Mouse (Mus musculus) intestine, embryonic 14.5 days (tissue): ENCODE measurements around the gene Mpv17l2. TPM values are rescaled to one million over a fixed set of nuclear protein-coding genes. Genes with fewer than 3 reads are reported as not detected.
A peak's percentile ranks its signal among the peaks of the same experiment; 100 is the strongest.

Source experiments
- ATAC-seq: fragments of 200-750 bp; cut with Nextera tagmentation; replicated peaks from 2 replicates; pipeline ENCODE4 v1.8.0; 2017; ENCODE audit warnings: low read depth, moderate number of reproducible peaks, moderate TSS enrichment, moderate library complexity; ENCODE audit not compliant: low FRiP score, low TSS enrichment
- DNase-seq: peaks from one replicate; pipeline ENCODE4 v3.0.0-alpha.2; 2018; ENCODE audit warnings: low spot score
- H3K27ac ChIP-seq: fragments of 300-500 bp; sonication (generic); 2 replicates; pipeline ENCODE4 v1.5.1; 2014; ENCODE audit warnings: low read depth, mild to moderate bottlenecking, control low read depth
- H3K27me3 ChIP-seq: fragments of 300-500 bp; sonication (generic); replicated peaks from 2 replicates; pipeline ENCODE4 v1.6.1; 2014; ENCODE audit warnings: low read length, control low read depth; ENCODE audit not compliant: control insufficient read depth, insufficient read depth
- H3K36me3 ChIP-seq: fragments of 300-500 bp; sonication (generic); 2 replicates; pipeline ENCODE4 v1.6.1; 2014; ENCODE audit warnings: low read length, control low read depth; ENCODE audit not compliant: control insufficient read depth, insufficient read depth
- H3K4me1 ChIP-seq: fragments of 300-500 bp; sonication (generic); replicated peaks from 2 replicates; pipeline ENCODE4 v1.6.1; 2014; ENCODE audit warnings: low read length, control low read depth, mixed read lengths; ENCODE audit not compliant: control insufficient read depth, insufficient read depth
- H3K4me2 ChIP-seq: fragments of 300-500 bp; sonication (generic); 2 replicates; pipeline ENCODE4 v1.6.1; 2014; ENCODE audit warnings: low read length
- H3K4me3 ChIP-seq: fragments of 300-500 bp; sonication (generic); 2 replicates; pipeline ENCODE4 v1.5.1; 2014; ENCODE audit warnings: low read depth, low read length, control low read depth, mixed read lengths
- H3K9ac ChIP-seq: fragments of 300-500 bp; sonication (generic); 2 replicates; pipeline ENCODE4 v1.6.1; 2014; ENCODE audit warnings: mild to moderate bottlenecking, low read length
- H3K9me3 ChIP-seq: fragments of 300-500 bp; sonication (generic); 2 replicates; pipeline ENCODE4 v1.6.1; 2016; ENCODE audit warnings: low read length, control low read depth; ENCODE audit not compliant: control insufficient read depth
- WGBS: fragments of 180-500 bp; shearing (Covaris S2); extraction: QIAGEN DNeasy Blood & Tissue Kit; methylation state at CpG from one replicate; pipeline ENCODE4 v1.1.7; 2014; 5-methylcytosine and 5-hydroxymethylcytosine counted together
- polyA plus RNA-seq: library from polyadenylated mRNA; unstranded; fragments of >200 nt; fragmentation: Nextera tagmentation; extraction: Ambion mirVana; gene quantifications from 2 replicates; pipeline ENCODE4 v1.2.1, GENCODE M21; 2014

Mpv17l2 gene
- polyA plus RNA-seq, 1 experiment from 2014 or later = 59.9 TPM

DNA sequence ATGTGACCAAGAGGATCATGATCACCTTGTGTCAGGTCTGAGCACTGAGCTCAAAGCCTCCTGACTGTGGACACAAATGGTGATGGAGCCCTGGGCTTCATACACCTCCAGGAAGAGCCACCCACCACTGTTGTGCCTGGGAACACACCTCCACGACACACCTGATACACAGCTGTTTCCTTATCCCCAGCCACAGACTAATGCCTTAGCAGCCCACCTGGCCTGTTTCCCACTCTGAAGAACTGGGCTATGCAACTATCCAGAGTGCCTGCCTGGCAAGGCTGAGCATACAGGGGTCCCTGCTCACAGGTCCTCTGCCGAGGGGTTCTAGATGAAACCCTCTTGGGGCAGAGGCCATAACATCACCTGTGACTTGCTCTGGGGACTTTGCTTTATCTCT lies 33.5 kb upstream of the Mpv17l2 start:
- Histone ChIP-seq H3K36me3 (no peaks in the 10 kb centered on the region), H3K9ac (no peak overlapping the region), H3K4me2 (no peak overlapping the region), H3K4me3 (no peak overlapping the region), H3K9me3 (no peaks in the 10 kb centered on the region), H3K4me1 (peaks cover 20% of the 10 kb centered on the region), H3K27ac (no peak overlapping the region), H3K27me3 (peaks cover 15% of the 10 kb centered on the region)
- no peak for ATAC-seq
- 77% methylated on average over 2 of the region's 2 CpGs for WGBS
- no peak for DNase-seq

DNA sequence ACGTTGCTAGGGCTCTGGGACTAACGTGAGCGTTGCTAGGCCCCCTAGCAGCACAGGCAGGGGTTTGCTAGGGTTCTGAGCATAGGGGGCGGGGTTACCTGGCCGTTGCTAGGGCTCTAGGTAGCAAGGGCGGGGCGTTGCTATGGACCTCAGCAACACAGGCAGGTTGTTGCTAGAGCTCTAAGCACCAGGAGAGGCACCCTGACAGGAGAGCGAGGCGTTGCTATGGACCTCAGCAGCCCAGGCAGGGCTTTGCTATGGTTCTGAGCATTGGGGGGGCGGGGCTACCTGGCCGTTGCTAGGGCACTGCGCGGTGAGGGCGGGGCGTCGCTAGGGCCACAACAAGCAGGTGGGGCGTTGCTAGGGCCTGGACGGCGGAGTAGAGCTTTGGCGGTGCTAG lies 32.0 kb upstream of the Mpv17l2 start:
- no peaks in the 10 kb centered on the region for H3K36me3 ChIP-seq
- peak overlapping the region; percentile 80 for H3K9ac ChIP-seq
- H3K4me1 ChIP-seq = peaks cover 20% of the 10 kb centered on the region
- H3K4me2 ChIP-seq = peak overlapping the region; percentile 82
- H3K9me3 ChIP-seq = no peaks in the 10 kb centered on the region
- WGBS = under 1% methylated on average over 20 of the region's 20 CpGs
- peak overlapping the region; percentile 77 for H3K27ac ChIP-seq
- H3K27me3 ChIP-seq = no peaks in the 10 kb centered on the region; the same call in 1 of the 2 replicates
- ATAC-seq = peak; percentile 49
- peak; percentile 93 for DNase-seq
- peak overlapping the region; percentile 72 for H3K4me3 ChIP-seq

DNA sequence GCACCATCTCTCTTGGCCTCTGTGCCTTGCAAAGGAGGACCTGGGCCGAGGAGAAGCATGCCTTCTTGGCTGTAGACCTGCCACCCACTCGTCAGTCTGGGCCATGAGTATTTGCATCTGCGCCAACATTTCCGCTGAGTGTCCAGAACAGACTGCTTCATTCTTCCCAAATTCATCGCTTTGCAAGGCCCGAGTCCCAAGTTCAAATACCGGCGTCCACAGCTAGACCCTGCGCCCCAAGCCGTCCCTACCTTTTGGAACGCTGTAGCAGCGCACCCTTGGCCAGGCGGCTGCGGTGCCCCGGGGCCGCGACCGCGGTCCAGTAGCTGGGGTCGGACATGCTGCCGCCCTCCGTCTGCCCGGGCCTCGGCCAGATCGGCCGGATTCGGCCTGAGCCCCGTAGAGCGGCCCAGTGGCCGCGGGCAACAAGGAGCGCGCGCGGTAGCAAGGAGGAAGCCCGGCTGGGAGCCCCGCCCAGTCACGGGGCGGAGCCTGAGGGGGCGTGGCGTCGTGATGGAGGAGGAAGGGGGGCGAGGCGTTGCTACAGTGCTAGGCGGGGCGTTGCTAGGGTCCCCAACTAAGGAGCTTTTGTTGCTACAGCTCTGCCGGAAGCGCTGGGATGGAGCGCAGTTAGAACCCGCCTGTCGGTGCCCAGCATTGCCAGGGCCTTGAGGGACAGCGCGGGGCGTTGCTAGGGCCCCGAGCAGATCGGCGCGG lies 31.4 kb upstream of the Mpv17l2 start:
- Histone ChIP-seq H3K9ac (peak overlapping the region; percentile 80), H3K27ac (peak overlapping the region; percentile 77), H3K4me2 (peak overlapping the region; percentile 82), H3K27me3 (no peaks in the 10 kb centered on the region), H3K4me3 (peak overlapping the region; percentile 72), H3K4me1 (peaks cover 20% of the 10 kb centered on the region), H3K36me3 (peaks cover 5% of the 10 kb centered on the region), H3K9me3 (no peaks in the 10 kb centered on the region)
- DNase-seq (peak; percentile 99), ATAC-seq (peak; percentile 76)
- WGBS = 4% methylated on average over 58 of the region's 58 CpGs

GRCm38 (mm10) chr8:70791294-70791701 lies 30.6 kb upstream of the Mpv17l2 start:
- Histone ChIP-seq H3K27me3 (no peaks in the 10 kb centered on the region), H3K9me3 (no peaks in the 10 kb centered on the region), H3K9ac (peak overlapping the region; percentile 80), H3K27ac (no peak overlapping the region), H3K4me2 (peak overlapping the region; percentile 82), H3K36me3 (peaks cover 13% of the 10 kb centered on the region), H3K4me3 (peak overlapping the region; percentile 72), H3K4me1 (peaks cover 20% of the 10 kb centered on the region)
- ATAC-seq (no peak), DNase-seq (no peak)
- WGBS = 58% methylated on average over 7 of the region's 7 CpGs

GRCm38 (mm10) chr8:70790846-70791245 lies 30.1 kb upstream of the Mpv17l2 start:
- H3K4me1 ChIP-seq = peaks cover 20% of the 10 kb centered on the region
- ATAC-seq = no peak

DNA sequence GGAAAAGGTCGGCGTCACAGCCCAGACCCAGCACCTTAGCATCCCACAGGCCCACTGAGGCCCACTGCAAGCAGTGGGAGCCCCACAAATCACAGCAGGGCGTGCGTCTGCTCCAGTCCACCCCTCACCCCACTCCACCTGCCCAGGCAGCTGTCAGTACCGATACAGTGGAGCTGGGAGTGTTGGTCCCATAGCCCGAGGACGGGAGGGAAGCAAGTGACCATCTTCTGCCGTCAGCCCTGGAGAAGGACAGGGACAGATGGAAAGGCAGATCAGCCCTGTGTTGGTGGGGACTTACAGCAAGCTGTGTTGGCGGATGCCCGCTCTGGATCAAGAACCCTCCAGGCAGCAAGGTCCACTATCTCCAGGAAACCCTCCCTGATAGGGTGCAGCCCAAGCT lies 28.3 kb upstream of the Mpv17l2 start:
- no peak overlapping the region for H3K9ac ChIP-seq
- no peaks in the 10 kb centered on the region for H3K27me3 ChIP-seq
- no peak overlapping the region for H3K4me2 ChIP-seq
- DNase-seq (no peak), ATAC-seq (no peak)
- H3K4me1 ChIP-seq = peaks cover 20% of the 10 kb centered on the region
- H3K27ac ChIP-seq = no peak overlapping the region
- peaks cover 36% of the 10 kb centered on the region for H3K36me3 ChIP-seq
- no peak overlapping the region for H3K4me3 ChIP-seq
- 85% methylated on average over 10 of the region's 10 CpGs for WGBS
- H3K9me3 ChIP-seq = no peaks in the 10 kb centered on the region

More at GRCm38 (mm10) chr8:70790846-70791245, 30.1 kb upstream of the Mpv17l2 start:
- no peak overlapping the region for H3K4me3 ChIP-seq
- H3K36me3 ChIP-seq = peaks cover 18% of the 10 kb centered on the region
- no peak overlapping the region for H3K27ac ChIP-seq
- 0 out of 2 replicates have a peak overlapping the region, but pooled peaks have one; percentile 23 for H3K9ac ChIP-seq
- no peaks in the 10 kb centered on the region for H3K27me3 ChIP-seq
- no peaks in the 10 kb centered on the region for H3K9me3 ChIP-seq
- H3K4me2 ChIP-seq = peak overlapping the region; percentile 82
- no peak for DNase-seq
- 47% methylated on average over 8 of the region's 8 CpGs for WGBS

- WGBS = 22% methylated on average over 30 of the region's 30 CpGs
- peaks cover 44% of the 10 kb centered on the region for H3K36me3 ChIP-seq
- H3K27me3 ChIP-seq = no peaks in the 10 kb centered on the region
- H3K4me1 ChIP-seq = peaks cover 17% of the 10 kb centered on the region
- no peaks in the 10 kb centered on the region for H3K9me3 ChIP-seq
- DNase-seq (peak; percentile 91), ATAC-seq (no peak)
- no peak overlapping the region for H3K4me3 ChIP-seq
- H3K4me2 ChIP-seq = 0 out of 2 replicates have a peak overlapping the region, but pooled peaks have one; percentile 22
- no peak overlapping the region for H3K27ac ChIP-seq
- no peak overlapping the region for H3K9ac ChIP-seq
These were observed 27.4 kb upstream of the Mpv17l2 start for GRCm38 (mm10) chr8:70787941-70788667.

DNA sequence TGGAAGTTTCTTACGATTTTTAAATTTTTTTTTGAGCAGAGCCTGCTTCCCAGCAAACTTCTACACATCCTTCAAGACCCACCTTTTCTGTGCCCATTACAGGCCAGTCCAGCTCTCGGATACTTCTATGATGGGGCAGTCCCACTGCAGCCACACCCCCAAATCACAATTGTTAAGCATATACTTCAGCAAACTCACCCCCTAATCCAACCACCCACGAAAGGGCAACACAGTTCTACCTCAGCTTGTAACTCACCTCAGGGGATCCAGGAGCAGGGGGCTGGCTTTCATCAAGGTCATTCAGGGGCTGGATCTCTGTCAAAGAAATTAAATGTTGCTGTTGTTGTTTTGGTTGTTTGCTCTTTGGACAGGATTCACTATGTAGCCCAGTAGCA lies 26.3 kb upstream of the Mpv17l2 start:
- H3K9me3 ChIP-seq = no peaks in the 10 kb centered on the region
- H3K36me3 ChIP-seq = peaks cover 48% of the 10 kb centered on the region
- H3K27ac ChIP-seq = no peak overlapping the region
- WGBS = 87% methylated on average over 3 of the region's 3 CpGs
- no peak overlapping the region for H3K9ac ChIP-seq
- H3K4me3 ChIP-seq = no peak overlapping the region
- DNase-seq = no peak
- no peaks in the 10 kb centered on the region for H3K27me3 ChIP-seq
- H3K4me2 ChIP-seq = 0 out of 2 replicates have a peak overlapping the region, but pooled peaks have one; percentile 22
- H3K4me1 ChIP-seq = peaks cover 13% of the 10 kb centered on the region
- ATAC-seq = no peak
